Mouse (Mus musculus) lung, postnatal 0 days (tissue): ENCODE measurements around the gene Arl13b.

Source experiments
- CTCF ChIP-seq: IDR thresholded peaks from 2 replicates; pipeline ENCODE4 v1.5.1; 2016; ENCODE audit warnings: antibody characterized with exemption, mild to moderate bottlenecking
- EP300 ChIP-seq: IDR thresholded peaks from 2 replicates; pipeline ENCODE4 v1.6.1; 2016; ENCODE audit warnings: antibody characterized with exemption, mild to moderate bottlenecking, control low read depth

DNA sequence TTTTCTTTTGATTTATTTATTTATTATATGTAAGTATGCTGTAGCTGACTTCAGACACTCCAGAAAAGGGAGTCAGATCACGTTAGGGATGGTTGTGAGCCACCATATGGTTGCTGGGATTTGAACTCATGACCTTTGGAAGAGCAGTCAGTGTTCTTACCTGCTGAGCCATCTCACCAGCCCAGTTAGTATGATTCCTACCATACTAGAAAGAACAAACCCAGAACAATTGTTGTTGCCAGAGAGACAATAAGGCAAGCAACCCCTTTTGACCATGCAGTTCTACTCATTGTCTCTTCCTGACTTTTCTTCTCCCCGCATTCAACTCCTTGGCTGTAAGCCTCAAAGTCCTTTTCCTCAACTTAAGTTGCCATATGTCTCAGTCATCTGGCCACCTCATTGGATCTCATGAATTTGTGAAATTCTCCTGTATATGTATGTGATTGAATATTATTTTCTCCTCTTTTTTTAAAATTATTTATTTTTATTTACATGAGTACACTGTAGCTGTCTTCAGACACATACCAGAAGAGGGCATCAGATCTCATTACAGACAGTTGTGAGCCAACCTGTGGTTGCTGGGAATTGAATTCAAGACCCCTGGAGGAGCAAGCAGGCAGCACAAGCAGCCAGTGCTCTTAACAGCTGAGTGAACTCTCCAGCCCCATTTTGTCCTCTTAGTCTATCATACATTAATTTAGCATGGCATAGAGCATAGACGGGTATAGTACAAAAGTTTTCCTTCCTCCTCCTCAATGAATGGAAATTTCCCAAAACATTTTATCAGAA is 5.8 kb upstream of the Arl13b start:
- no peak for TF ChIP-seq CTCF
- no peak for TF ChIP-seq EP300
